In genomic region chr14:21499011-21499581, GRCm38 (mm10) we compare ENCODE assay signal across 7 mouse cellular contexts. TPM values are rescaled to one million over a fixed set of nuclear protein-coding genes. Genes with fewer than 3 reads are reported as not detected.
DNase-seq lines count a peak whose midpoint lies in the region; ATAC-seq and TF ChIP-seq lines count a peak whose summit lies in the region.

No protein-coding gene starts in this region.

- peaks cover 10% of the 10 kb centered on the region for H3K27me3 ChIP-seq in G1E (ENCODE audit: insufficient read depth, low read length)
- no peaks in the 10 kb centered on the region for H3K27me3 ChIP-seq in forebrain, embryonic 14.5 days (replicated peaks; ENCODE audit: control insufficient read depth, insufficient read depth, low read length)
- H3K27me3 ChIP-seq in intestine, embryonic 16.5 days (replicated peaks; ENCODE audit: control insufficient read depth, insufficient read depth, low read length): no peaks in the 10 kb centered on the region
- no peaks in the 10 kb centered on the region for H3K27me3 ChIP-seq in limb, embryonic 12.5 days
- H3K27me3 ChIP-seq in midbrain, embryonic 14.5 days (ENCODE audit: control insufficient read depth, insufficient read depth, low read length): no peaks in the 10 kb centered on the region
- no peaks in the 10 kb centered on the region for H3K27me3 ChIP-seq in stomach, embryonic 14.5 days (ENCODE audit: control insufficient read depth, insufficient read depth, low read length)

- ATAC-seq in G1E (ENCODE audit: extremely low read depth, insufficient number of reproducible peaks, low FRiP score, poor library complexity, severe bottlenecking): no peak
- no peak for ATAC-seq in forebrain, embryonic 14.5 days
- no peak for ATAC-seq in intestine, embryonic 16.5 days
- ATAC-seq in limb, embryonic 12.5 days (ENCODE audit: insufficient number of reproducible peaks, insufficient read depth, low FRiP score, low TSS enrichment, low read depth): no peak
- no peak for ATAC-seq in midbrain, embryonic 14.5 days (ENCODE audit: low FRiP score, low TSS enrichment)
- ATAC-seq in stomach, embryonic 14.5 days (ENCODE audit: insufficient number of reproducible peaks, insufficient read depth, low FRiP score, low read depth): no peak

- peaks cover 66% of the 10 kb centered on the region for H3K4me1 ChIP-seq in G1E (ENCODE audit: insufficient read depth, low read depth, low read length)
- H3K4me1 ChIP-seq in forebrain, embryonic 14.5 days (ENCODE audit: control insufficient read depth, insufficient read depth, low read length): peaks cover 23% of the 10 kb centered on the region
- H3K4me1 ChIP-seq in intestine, embryonic 16.5 days (ENCODE audit: control insufficient read depth, insufficient read depth, low read length): peaks cover 27% of the 10 kb centered on the region
- H3K4me1 ChIP-seq in limb, embryonic 12.5 days (replicated peaks): peaks cover 48% of the 10 kb centered on the region
- H3K4me1 ChIP-seq in midbrain, embryonic 14.5 days (ENCODE audit: control insufficient read depth, insufficient read depth, low read length): peaks cover 21% of the 10 kb centered on the region
- H3K4me1 ChIP-seq in stomach, embryonic 14.5 days (ENCODE audit: control insufficient read depth, insufficient read depth, low read length): peaks cover 16% of the 10 kb centered on the region

- peak overlapping the region; percentile 63 for H3K4me2 ChIP-seq in forebrain, embryonic 14.5 days (ENCODE audit: low read length)
- peak overlapping the region; percentile 95 for H3K4me2 ChIP-seq in intestine, embryonic 16.5 days (ENCODE audit: low read depth, low read length)
- peak overlapping the region; percentile 73 for H3K4me2 ChIP-seq in limb, embryonic 12.5 days
- peak overlapping the region; percentile 81 for H3K4me2 ChIP-seq in midbrain, embryonic 14.5 days (ENCODE audit: low read length)
- peak overlapping the region; percentile 52 for H3K4me2 ChIP-seq in stomach, embryonic 14.5 days (replicated peaks; ENCODE audit: low read depth, low read length)

- peak overlapping the region; percentile 98 for H3K9ac ChIP-seq in forebrain, embryonic 14.5 days (ENCODE audit: low read length)
- H3K9ac ChIP-seq in intestine, embryonic 16.5 days (ENCODE audit: low read depth, low read length): peak overlapping the region; percentile 96
- H3K9ac ChIP-seq in limb, embryonic 12.5 days (replicated peaks): peak overlapping the region; percentile 97
- H3K9ac ChIP-seq in midbrain, embryonic 14.5 days (replicated peaks; ENCODE audit: low read length): peak overlapping the region; percentile 94
- peak overlapping the region; percentile 75 for H3K9ac ChIP-seq in stomach, embryonic 14.5 days (replicated peaks; ENCODE audit: low read depth, low read length)

- H3K4me3 ChIP-seq in G1E (ENCODE audit: low read depth, low read length): peak overlapping the region; percentile 99
- H3K4me3 ChIP-seq in forebrain, embryonic 14.5 days (ENCODE audit: low read depth, low read length): peak overlapping the region; percentile 87
- peak overlapping the region; percentile 89 for H3K4me3 ChIP-seq in intestine, embryonic 16.5 days (ENCODE audit: low read length)
- H3K4me3 ChIP-seq in limb, embryonic 12.5 days (replicated peaks): peak overlapping the region; percentile 88
- H3K4me3 ChIP-seq in midbrain, embryonic 14.5 days (replicated peaks; ENCODE audit: low read depth, low read length): peak overlapping the region; percentile 84
- H3K4me3 ChIP-seq in stomach, embryonic 14.5 days (ENCODE audit: low read depth, low read length): peak overlapping the region; percentile 73

- TF ChIP-seq CTCF in G1E (IDR thresholded peaks at IDR 0.05; ENCODE audit: low read depth, low read length): no peak

- no peaks in the 10 kb centered on the region for H3K9me3 ChIP-seq in G1E (replicated peaks)
- H3K9me3 ChIP-seq in forebrain, embryonic 14.5 days (replicated peaks; ENCODE audit: control insufficient read depth, low read length): no peaks in the 10 kb centered on the region
- H3K9me3 ChIP-seq in intestine, embryonic 16.5 days (ENCODE audit: control insufficient read depth, low read length): no peaks in the 10 kb centered on the region
- H3K9me3 ChIP-seq in limb, embryonic 12.5 days: peaks cover 3% of the 10 kb centered on the region; the same call in 1 of the 2 replicates
- no peaks in the 10 kb centered on the region for H3K9me3 ChIP-seq in midbrain, embryonic 14.5 days (ENCODE audit: control insufficient read depth, low read length)
- H3K9me3 ChIP-seq in stomach, embryonic 14.5 days (ENCODE audit: control insufficient read depth, low read depth, low read length): no peaks in the 10 kb centered on the region

- under 1% methylated on average over 33 of the region's 33 CpGs for WGBS in forebrain, embryonic 14.5 days
- WGBS in intestine, embryonic 16.5 days: under 1% methylated on average over 33 of the region's 33 CpGs
- whole genome bisulfite sequencing in limb, embryonic 12.5 days: under 1% methylated on average over 33 of the region's 33 CpGs
- WGBS in midbrain, embryonic 14.5 days: under 1% methylated on average over 33 of the region's 33 CpGs
- 1% methylated on average over 29 of the region's 33 CpGs for WGBS in stomach, embryonic 14.5 days

- peak overlapping the region; percentile 100 for H3K27ac ChIP-seq in forebrain, embryonic 14.5 days (ENCODE audit: low read depth, low read length)
- peak overlapping the region; percentile 99 for H3K27ac ChIP-seq in intestine, embryonic 16.5 days (ENCODE audit: low read length)
- H3K27ac ChIP-seq in limb, embryonic 12.5 days: peak overlapping the region; percentile 100
- H3K27ac ChIP-seq in midbrain, embryonic 14.5 days (replicated peaks; ENCODE audit: low read depth, low read length): peak overlapping the region; percentile 99
- H3K27ac ChIP-seq in stomach, embryonic 14.5 days (ENCODE audit: low read length): peak overlapping the region; percentile 98

- peaks cover 7% of the 10 kb centered on the region for H3K36me3 ChIP-seq in G1E (replicated peaks)
- 0 out of 2 replicates have a peak, but pooled peaks cover 3% of the 10 kb centered on the region for H3K36me3 ChIP-seq in forebrain, embryonic 14.5 days (ENCODE audit: control insufficient read depth, insufficient read depth, low read length)
- no peaks in the 10 kb centered on the region for H3K36me3 ChIP-seq in intestine, embryonic 16.5 days (ENCODE audit: control insufficient read depth, insufficient read depth, low read length)
- H3K36me3 ChIP-seq in limb, embryonic 12.5 days: no peaks in the 10 kb centered on the region
- no peaks in the 10 kb centered on the region for H3K36me3 ChIP-seq in midbrain, embryonic 14.5 days (ENCODE audit: control insufficient read depth, insufficient read depth, low read length)
- H3K36me3 ChIP-seq in stomach, embryonic 14.5 days (ENCODE audit: control insufficient read depth, insufficient read depth, low read length): no peaks in the 10 kb centered on the region

- DNase-seq in G1E (ENCODE audit: low spot score): peak; percentile 16
- DNase-seq in adrenal gland, postnatal 4 days (ENCODE audit: low spot score in 2 of 2): peak; percentile 27 to 44
- DNase-seq in forebrain, embryonic 14.5 days (ENCODE audit: low spot score): peak; percentile 68
- peak; percentile 77 for DNase-seq in midbrain, embryonic 14.5 days

RNA-seq across cellular contexts. Expression of gene Kat6b, which starts 17.9 kb away (rescaled TPM):
- total RNA-seq in G1E (2014; fragmentation: Nextera tagmentation) (30.1 and 56.7 TPM in 2 replicates), G1E (2017) (14.6 and 17.8 TPM in 2 replicates)
- polyA plus RNA-seq in G1E (2012): 2.8 and 4.1 TPM in 2 replicates
- 10 to 100 TPM; 61.2 to 69.5 TPM for total RNA-seq in adrenal gland, postnatal 4 days (2021)
- polyA plus RNA-seq in forebrain, embryonic 14.5 days (2014; fragmentation: Nextera tagmentation; extraction: Ambion mirVana): 28.8 and 34.6 TPM in 2 replicates
- 7.1 and 8.0 TPM in 2 replicates for polyA plus RNA-seq in intestine, embryonic 16.5 days (2015; fragmentation: Nextera tagmentation; extraction: Ambion mirVana)
- polyA plus RNA-seq in limb, embryonic 12.5 days (2016; fragmentation: Nextera tagmentation; extraction: Ambion mirVana): 30.9 and 31.3 TPM in 2 replicates
- polyA plus RNA-seq in midbrain, embryonic 14.5 days (2014; fragmentation: Nextera tagmentation; extraction: Ambion mirVana): 29.4 and 30.7 TPM in 2 replicates
- 28.3 and 32.3 TPM in 2 replicates for polyA plus RNA-seq in stomach, embryonic 14.5 days (2014; fragmentation: Nextera tagmentation; extraction: Ambion mirVana)

Comparison
In these comparisons a context has a peak if more than half of its experiments do, and no peak if none do; other contexts are left out.
1. DNase-seq: peak in every context shown above with its lines; median percentile 77 in midbrain, embryonic 14.5 days; 68 in forebrain, embryonic 14.5 days; 36 in adrenal gland, postnatal 4 days; 16 in G1E.